Mouse (Mus musculus): ENCODE measurements around the gene Lmtk3.

Lmtk3 gene

DNA sequence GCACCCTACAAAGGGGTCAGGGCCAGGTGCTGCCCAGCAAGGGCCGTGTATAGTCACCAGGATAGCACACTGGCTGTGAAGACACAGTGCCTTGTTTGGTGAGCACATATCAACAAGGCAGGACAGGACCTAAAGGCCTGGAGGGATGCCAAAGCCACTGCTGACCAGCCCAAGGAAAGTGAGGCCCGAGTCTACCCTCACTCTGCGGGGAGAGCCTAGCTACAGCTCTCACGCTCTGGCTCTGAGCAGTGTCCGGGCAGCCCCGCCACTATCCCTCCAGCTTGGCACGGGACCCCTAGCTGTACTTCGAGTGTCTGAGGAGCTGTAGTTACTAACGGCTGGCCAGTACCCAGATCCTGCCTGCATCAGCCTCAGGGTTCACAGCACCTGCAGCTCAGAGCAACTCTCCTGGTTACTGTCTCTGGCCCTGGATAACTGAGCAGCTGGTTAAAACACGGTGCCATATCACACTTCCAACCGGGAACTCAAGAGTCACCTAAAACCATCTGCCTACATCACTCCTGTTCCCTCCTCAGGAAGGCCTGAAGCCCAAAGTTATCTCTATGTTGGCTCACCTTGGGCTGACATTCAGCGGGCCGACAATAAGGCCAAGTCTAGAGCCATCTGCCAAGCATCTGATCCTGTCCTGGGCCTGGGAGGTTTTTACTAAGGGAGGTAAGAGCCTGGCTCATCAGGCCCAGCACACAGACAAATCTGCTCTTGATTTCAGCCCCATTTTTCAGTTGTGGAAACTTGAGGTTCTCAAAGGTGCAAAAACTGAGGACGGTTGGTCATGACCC lies 25.9 kb downstream of the Lmtk3 start:
- no peak for DNase-seq (ENCODE audit: low read depth, low spot score)

DNA sequence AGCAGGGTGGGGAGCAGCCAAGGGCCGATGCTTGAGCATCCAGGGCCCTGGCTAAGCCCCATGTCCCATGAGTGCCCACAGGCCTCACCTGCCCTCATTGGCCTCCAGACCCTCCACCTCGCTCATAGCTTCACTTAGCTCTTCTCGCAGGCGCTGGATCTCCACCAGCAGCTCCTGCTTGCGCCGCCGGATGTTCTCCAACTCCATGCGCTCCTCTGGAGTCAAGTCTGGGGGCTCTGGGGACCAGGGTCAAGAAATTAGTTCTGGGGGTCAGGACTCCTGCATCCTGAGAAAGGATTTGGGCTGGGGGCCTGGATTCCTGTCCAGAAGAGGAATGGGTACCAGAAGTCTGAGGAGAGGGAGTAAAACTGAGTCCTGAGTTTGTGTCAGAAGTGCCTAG lies 29.4 kb downstream of the Lmtk3 start:
- no peak for DNase-seq (ENCODE audit: low read depth, low spot score)

DNA sequence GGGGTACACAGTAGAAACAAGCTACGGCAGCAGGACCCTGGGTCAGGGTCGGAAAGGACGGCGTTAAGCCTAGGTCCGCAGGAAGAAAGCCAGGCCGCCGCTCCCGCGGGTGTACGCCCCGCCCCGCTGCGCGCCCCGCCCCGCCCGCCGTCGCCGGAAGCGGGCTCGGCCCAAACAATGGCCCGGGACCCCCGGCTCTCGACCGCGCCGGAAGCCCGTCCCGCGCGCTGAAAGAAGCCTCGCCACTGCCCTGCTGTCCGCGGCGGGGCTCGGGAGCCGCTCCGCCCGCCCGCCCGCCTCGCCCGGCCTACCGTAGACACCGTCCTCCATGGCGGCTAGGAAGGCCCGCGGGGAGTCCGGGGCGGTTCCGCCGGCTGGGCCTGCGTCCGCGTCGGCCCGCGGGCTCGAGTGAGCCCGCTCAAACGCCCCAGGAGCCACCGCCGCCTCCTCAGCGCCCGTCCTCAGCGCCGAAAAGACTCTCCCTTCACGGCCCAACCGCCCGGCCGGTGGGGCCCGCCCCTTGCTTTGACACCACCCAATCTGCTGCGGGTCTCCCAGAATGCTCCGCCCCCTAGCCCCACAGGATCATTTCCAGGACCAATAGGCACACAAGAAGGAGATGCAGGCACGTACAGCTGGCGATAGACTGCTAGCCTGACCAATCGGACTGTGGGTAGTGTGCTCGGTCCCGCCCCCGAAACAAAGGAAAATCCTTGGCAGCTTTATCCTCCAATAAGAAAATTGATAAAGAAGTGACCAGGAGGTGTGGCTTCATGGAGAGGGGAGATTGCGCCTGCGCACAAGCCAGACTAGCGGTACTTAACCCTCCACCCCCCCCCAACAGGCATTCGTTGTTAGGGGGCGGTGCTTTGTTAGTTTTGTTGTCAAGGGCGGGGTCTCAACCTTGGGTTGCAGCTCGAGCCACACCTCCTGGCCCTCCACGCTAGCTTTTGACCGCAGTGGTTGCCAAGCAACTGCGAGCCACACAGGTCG lies 30.5 kb downstream of the Lmtk3 start, which contains the start of gene Cyth2:
Cyth2 (minus strand) TSS at position 795 of the 993 bp plus-strand sequence.
- DNase-seq (ENCODE audit: low read depth, low spot score) = peak; percentile 100

DNA sequence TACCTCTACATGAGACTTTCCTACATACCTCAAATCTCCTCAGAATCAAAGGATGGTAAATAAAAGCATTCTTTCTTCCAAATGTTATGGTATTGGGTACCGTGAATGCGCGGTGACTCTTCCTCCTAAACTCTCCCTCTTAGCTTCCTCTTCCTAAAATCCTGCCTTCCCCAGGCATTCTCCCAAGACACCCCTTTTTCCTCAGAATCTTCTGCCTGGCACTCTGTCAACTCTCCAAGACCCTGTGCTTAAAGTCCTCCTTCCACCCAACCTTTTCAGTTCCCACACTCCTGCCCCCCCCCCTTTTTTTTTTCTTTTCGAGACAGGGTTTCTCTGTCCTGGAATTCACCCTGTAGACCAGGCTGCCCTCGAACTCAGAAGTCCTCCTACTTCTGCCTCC lies 31.3 kb downstream of the Lmtk3 start:
- DNase-seq (ENCODE audit: low read depth, low spot score) = no peak

DNA sequence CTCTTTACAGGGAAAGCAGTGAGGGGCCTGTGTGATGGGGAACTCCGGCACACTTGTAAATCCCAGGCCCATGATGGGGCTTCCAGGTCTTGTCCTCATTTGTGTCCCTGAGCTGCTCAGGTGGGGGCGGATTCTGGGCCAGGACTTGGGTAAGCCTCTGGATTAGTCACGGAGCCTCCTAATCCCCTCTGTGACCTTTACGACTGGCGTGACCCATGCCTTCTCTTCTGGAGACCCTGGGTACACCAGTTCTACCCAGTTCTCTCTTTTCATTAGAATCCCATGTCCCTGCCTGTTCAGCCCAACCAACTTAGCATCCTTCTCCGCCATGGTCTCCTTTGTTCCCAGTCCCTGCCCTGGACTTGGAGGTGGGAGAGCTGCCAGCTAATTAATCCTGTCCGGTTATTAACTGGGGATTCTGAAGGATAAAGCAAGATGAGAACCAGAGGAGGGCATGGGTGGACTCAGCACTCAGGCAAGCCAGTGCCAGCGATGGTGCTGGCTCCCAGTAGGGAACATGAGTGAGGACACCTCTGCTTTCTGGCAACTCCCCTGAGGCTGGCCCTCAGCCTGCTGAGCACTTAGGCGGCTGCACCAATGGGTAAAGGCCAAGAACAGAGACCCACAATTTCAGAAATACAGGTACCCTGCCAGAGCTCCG lies 31.9 kb downstream of the Lmtk3 start:
- DNase-seq (ENCODE audit: low read depth, low spot score) = no peak

DNA sequence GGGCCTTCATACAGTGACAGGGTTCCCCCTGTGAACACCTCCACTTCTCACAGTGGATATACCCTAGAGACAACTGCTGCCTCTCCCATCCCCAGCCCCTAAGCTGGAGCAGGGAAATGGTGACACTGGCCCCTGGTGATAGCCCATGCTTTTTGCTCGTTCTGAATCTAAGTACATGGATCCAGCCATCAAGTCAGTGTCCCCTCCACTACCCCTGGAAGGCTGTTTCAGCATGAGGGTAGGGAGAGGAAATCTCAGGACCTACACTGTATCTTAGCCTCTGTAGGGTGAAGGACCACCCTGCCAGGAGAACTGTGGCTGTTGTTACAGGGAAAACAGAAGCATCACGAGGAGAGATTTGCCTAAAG lies 32.4 kb downstream of the Lmtk3 start:
- no peak for DNase-seq (ENCODE audit: low read depth, low spot score)

DNA sequence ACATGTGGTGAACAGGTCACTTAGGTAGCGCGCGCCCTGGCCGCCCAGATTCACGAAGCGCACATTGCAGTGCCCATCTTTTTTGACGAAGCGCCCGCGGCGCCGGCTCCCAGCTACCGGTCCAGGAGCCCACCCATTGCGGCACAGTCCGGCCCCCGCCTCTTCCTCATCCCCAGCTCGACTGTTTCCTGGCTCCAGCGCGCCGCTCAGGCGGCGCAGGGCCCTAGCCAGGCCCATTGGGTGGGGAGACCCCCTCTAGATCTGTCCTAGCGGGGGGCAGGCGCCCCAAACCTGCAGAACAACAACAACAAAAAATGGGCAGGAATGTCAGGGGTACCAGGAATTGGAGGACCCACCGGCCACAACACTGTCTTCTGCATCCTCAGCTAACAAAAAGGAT lies 36.3 kb downstream of the Lmtk3 start:
- DNase-seq (ENCODE audit: low read depth, low spot score) = no peak

DNA sequence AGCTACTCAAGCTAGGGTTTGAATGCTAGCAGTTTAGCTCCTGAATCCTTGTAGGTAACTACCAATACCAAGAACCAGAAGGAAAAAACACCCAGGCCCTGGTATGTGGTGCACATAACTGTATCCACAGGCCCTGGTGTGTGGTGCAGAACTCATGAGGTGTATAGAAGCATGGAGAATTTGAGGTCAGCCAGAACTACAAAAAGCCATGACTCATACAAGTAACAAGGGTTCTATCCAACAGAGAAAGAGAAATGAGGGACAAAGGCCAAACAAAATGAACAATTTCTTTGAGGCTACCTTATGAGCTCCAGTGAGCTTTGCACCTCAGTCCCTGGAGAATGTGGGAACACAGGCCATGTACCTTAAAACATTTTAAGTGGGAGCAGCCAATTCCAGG lies 37.4 kb downstream of the Lmtk3 start:
- DNase-seq (ENCODE audit: low read depth, low spot score) = no peak

DNA sequence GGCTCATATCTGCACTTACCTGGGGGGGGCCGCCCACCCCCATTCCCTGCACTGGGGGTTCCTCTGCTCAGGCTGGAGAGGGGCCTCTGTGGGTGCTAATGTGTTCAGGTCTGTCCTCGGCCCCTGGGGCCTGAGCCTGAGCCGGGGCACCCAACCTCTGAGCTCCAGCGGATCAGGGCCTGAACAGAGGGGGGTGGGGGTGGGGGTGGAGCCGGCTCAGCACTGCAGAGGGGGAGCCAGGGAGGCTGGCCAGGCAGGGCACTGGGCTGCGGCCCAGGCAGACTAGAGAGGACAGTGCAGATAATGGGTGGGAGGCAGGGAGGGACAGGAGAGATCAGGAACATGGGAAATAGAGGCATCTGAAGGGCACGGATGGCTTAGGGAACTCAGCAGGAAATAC lies 41.1 kb downstream of the Lmtk3 start, which contains the start of gene Kcnj14:
Kcnj14 (minus strand) TSS at position 185 of the 400 bp plus-strand sequence.
- no peak for DNase-seq (ENCODE audit: low read depth, low spot score)

DNA sequence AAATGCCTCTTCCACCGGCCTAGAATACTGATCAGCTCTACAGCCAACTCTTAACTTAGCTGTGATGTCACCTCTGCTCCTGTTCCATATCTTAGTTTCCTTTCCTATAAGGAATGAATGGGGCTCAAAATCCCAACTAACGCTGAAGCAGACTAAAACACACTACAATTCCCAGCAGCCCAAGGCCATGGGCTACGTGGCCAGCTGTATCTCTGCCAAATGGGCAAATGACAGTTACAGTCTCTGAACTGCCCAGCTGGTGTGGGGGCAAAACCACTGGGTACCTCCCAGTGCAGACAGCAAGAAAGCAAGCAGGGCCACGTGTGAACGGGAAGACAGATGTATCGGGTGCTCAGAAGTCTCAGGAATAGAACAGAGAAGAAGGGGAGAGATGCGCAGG lies 43.1 kb downstream of the Lmtk3 start:
- DNase-seq (ENCODE audit: low read depth, low spot score) = no peak

DNA sequence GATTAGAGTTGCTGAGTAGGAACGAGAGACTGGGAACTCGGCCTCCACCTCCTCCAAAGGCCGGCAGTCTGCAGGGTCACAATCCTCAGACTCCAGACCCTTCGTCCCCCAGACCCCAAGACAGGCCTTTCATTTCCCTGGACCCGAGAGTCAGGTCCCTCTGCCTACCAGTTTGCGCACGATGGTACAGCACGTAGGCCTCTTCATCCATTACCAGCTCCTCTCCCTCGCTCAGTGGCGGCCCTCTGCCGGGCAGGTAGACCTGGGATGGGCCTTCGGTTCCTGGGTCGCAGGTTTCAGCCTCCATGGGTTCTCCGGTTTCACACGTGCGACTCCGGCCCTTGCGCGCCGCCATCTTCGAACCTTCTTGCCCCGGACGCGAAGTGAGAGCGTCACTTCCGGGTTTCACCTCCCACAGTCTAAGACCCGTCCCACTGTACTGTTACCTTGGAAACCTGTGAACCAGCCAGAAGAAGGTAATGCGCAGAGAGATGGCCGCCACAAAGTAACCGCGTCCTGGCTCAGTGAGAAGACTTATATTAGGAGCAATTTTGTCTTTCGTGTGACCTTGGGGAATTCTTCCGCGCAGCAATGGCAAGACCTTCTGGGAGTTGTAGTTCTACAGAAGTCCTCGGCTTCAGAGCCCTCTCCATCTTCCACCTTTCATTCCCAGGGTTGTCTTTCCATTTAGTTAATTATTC lies 47.0 kb downstream of the Lmtk3 start, which contains the start of gene Grwd1:
Grwd1 (minus strand) TSS at position 518 of the 701 bp plus-strand sequence.
- peak; percentile 77 for DNase-seq (ENCODE audit: low read depth, low spot score)

DNA sequence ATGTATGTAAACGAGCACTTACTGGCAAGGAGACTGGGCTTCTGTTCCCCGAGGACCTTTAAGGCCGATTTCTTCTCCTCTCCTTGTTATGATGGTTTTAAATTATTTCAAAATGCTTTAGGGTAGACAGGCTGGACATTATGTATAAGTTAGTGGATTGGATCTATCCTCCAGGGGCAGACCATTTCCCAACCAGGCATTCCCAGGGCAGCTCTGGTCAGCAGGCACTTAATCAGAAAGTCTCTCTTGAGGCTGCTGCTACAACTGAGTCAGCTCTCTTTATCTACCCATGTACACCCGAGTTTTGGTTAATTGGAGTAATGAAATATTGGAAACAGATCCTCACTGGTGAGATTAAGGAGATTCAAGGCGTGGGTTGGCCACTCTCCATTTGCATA lies 47.6 kb downstream of the Lmtk3 start:
- no peak for DNase-seq (ENCODE audit: low read depth, low spot score)

DNA sequence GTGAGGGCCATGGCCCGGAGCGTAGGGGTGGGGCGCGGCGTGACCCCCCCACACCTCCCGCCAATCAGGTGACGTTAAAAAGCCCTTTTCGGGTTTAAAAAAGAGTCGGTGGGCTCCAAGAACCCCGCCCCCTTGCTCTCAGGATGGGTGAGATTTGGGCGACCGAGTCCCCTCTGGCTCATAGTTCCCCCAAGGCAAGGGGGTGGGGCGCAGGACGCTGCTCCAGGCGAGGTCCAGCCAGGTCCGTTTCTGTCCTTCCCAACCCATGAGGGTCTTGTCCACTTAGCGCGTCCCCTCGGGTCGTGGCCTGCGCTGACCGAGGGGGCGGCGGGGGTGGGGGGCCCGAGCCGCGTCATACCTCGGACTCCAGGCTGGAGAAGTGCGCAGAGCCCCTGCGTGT lies 48.9 kb downstream of the Lmtk3 start:
- DNase-seq (ENCODE audit: low read depth, low spot score) = no peak

DNA sequence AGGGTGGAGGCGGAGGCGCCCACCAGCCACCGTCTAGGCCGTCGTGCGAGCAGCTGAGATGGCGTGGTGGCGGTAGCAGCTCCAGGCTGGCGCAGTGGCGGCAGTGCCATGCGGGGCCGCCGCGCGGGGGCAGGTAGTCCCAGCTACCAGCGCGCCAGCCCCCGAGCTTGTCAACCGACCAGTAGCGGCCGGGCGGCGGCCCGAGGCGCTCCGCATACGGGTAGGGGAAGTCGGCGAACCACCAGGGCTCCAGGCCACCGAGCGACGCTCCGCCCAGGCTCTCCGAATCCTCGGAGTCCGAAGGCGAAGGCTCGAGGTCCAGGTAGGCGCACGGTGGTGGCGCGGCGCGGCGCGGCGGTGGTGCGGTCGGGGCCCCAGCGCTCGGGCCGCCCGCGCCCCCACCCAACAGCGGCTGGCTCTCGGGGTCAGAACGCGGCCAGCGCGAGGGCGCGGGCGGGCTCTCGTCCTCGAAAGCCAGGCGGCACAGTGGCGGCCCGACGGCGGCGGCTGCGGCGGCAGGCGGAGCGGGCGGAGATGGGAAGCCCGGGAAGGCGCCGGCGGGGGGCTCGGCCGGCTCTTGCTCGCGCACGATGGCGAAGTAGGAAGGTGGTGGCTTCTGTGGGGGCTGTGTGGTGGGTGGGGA lies 49.7 kb downstream of the Lmtk3 start:
- no peak for DNase-seq (ENCODE audit: low read depth, low spot score)

DNA sequence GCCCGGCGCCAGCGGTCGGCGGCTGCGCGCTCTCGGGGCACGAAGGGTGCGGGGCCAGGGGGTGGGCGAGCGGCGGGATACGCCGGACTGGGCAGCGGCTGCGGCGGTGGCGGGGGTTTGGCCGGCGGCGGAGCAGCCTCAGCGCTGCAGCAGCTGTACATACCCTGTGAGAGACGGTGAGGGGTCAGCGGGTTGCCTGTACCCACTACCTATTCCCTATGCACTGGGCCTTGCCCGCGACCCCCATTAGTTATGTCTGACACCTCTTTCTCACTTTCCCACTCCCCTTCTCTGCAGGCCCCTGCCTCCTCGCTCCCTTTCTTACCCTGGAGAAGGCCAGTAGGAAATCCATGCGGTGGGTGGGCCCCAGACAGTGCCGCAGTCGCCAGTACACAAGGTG lies 50.4 kb downstream of the Lmtk3 start:
- no peak for DNase-seq (ENCODE audit: low read depth, low spot score)

DNA sequence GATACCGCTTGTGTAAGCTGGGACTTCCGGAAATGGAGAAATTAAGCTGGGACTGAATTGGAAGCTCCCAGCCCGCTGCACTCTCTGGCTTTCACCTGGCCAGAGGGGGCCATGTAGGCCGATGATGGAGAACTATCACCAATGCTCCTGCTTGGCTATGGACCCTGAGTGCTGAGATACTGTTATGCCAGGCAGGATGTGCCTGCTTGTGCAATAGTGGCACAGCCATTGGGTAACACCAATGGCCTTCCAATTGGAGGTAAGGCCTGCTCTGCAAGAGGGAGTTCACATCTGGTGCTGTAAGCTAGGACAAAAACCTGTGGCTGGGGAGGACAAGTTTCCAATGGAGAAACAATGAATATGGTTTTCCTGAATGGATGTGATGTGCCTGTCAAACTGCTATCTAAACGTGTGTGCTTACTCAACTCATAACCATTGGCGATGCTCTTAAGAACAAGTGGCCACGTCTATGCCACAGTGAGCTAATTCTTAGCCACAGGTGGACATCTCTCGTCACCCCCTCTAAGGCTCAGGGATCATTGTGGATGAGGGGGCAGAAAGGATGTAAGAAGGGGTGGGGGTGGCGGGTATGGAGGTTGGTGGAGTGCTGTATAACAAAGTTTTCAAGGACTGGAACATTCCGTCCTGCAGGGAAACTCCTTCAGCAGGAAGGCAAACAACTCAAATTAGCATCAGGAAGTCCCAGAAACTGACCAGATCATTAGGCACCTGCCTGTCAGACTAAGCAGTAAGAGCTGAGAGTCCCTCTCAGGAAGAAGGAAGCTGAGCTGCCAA lies 59.6 kb downstream of the Lmtk3 start:
- DNase-seq (ENCODE audit: low read depth, low spot score) = no peak

DNA sequence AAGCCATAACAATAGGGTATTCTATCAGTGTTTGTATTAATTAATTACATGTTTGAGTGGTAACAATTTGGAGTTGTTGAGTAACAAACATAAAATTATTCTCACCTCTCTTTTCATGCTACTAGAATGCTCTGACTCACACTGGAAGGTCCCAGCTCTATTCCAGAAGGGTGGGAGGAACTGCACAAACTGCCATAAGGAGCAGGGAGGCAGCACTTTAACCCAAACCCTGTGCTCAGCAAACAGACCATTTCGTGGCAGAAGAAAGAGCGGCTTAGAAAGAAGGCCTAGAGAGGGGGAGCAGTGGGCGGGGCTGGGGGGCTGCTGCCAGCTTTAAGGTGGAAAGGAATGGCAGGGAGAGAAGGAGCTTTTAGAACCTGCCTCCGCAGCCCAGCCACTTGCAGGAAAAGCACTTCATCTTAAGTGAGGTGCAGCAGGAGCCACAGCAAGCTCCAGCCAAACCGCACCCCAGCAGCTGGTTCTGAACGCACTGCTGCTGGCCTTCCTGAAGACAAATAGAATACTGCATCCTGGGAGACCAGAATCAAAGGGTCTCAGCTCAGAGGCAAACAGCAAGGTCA lies 65.0 kb downstream of the Lmtk3 start:
- no peak for DNase-seq (ENCODE audit: low read depth, low spot score)

DNA sequence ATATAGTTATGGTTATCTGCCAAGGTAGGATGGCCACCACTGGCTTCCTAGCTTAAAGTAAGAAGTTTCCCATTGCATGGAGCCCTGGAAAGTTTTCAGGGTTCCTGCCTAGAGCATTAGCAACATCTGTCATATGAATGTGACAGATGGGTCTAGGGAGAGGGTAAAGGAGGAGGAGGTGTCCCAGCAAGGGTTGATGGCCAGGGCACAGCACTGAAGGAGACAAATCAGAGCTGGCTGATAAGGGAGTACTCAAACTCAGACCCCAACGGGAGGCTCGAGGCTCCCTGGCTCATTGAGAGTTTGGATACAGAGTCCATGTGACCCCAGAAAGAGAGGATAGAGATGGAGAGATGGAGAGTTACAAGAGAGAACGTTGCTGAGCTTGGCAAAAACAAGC lies 67.1 kb downstream of the Lmtk3 start:
- no peak for DNase-seq (ENCODE audit: low read depth, low spot score)

DNA sequence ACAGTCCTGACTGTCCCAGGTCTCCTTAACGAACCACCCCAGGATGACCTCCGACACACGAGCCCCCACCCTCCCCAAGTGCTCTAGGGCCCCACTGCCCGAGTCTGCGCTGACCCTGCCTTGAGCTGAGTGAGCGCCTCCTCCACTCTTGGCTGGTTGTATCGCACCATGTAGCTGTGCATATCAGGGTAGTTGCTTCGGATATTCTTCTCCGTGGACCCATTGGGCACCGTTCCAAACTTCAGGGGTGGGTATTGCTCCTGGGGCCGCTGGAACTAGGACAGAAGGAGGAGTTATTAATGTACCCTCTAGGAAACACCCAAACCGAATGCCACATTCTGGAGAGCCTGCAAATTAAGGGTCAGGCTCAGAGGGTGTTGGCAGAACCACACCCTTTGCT lies 69.6 kb downstream of the Lmtk3 start:
- no peak for DNase-seq (ENCODE audit: low read depth, low spot score)

All from skeletal muscle tissue, adult 2 months (tissue).